Mouse (Mus musculus) Patski (cell line): ENCODE measurements around the gene Tbx22. TPM values are rescaled to one million over a fixed set of nuclear protein-coding genes. Genes with fewer than 3 reads are reported as not detected.

Experiments used
- ATAC-seq: fragments of 100-300 bp; one replicate; pipeline ENCODE4 v1.8.0; 2021
- CTCF ChIA-PET: fragments of 350-600 bp; sonication (Branson Sonifier 250); formaldehyde crosslinking; loops from one replicate; lab custom pipeline; 2022; ENCODE audit warnings: inconsistent platforms; lab: Charles Lee
- POLR2A ChIA-PET: fragments of 350-600 bp; sonication (Branson Sonifier 250); formaldehyde crosslinking; loops from one replicate; lab custom pipeline; 2022; ENCODE audit warnings: antibody characterized with exemption, inconsistent platforms; lab: Charles Lee
- DNase-seq: peaks from one replicate; pipeline ENCODE4 v3.0.0-alpha.2; 2011; ENCODE audit warnings: low read depth, low spot score
- H3K27me3 ChIP-seq: fragments of 371-371 bp; one replicate; pipeline ENCODE4 v1.5.1; 2021
- CTCF ChIP-seq: fragments of 100-300 bp; IDR thresholded peaks from one replicate; pipeline ENCODE4 v1.5.1; 2021
- in situ Hi-C: fragments of 300-500 bp; cut with MboI; formaldehyde crosslinking; loops from 3 replicates; pipeline ENCODE4 v1.11.1; 2018; ENCODE audit warnings: low pct_unique_long_range_greater_than_20kb, mixed read lengths
- polyA plus RNA-seq: library from polyadenylated mRNA; unstranded; gene quantifications from one replicate; pipeline ENCODE4 v1.2.3, GENCODE M21; 2021

Tbx22 gene
- not detected for polyA plus RNA-seq

DNA sequence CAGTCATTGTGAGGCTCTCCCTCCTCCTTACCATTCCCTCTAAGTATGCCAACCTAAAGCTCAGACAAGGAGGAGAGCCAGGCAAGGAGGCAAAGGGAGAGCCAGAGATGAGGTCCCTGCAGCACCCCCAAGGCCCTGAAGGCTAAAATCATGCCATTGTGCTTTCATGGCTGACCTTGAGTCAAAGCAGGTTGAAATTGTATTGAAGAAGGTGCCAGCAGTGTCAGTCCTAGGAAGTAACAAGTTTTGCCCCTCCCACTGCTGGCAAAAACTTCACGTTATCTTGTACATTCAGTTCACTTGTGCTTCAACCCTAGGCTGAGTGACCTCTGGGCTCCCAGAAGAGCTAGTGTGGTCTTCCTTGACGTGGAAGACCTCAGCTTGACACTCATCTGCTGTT is at the start of gene Tbx22:
Gene Tbx22, plus strand, starts transcription at position 301 of the 400 bp plus-strand sequence.
- in situ Hi-C loops: no loop called here

GRCm38 (mm10) chrX:107668677-107669076 is 913 bp downstream of the Tbx22 start:
- DNase-seq: no peak
- CTCF ChIA-PET: no interaction called here
- peaks cover 42% of the 10 kb centered on the region for H3K27me3 ChIP-seq
- no peak for TF ChIP-seq CTCF
- no peak for ATAC-seq
- in situ Hi-C loops: no loop called here
- POLR2A ChIA-PET: no interaction called here

More for the DNA sequence above, at the start of gene Tbx22:
- ChIA-PET CTCF (no interaction called here), POLR2A (no interaction called here)
- no peak for TF ChIP-seq CTCF
- ATAC-seq: no peak
- DNase-seq: no peak
- H3K27me3 ChIP-seq: peaks cover 40% of the 10 kb centered on the region

DNA sequence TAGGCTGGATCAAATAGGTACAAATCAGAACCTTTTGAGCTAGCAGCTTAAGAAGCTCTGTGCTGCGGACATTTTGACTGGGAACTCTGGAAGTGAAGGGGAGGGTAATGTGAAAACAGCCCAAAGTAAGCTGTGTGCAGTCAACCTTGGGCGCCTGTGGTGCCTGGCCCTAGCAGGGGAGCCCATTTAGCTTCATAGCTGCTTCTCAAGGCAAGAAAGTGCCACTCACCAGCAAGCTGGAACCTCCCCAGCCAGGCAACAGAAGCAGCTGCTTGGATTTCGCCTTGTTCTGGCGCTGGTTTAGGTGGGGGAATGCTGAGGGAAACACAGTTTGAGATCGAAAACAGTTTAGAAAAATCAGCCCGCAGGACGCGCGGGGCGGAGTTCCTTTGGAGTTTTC is 11.4 kb downstream of the Tbx22 start:
- peaks cover 67% of the 10 kb centered on the region for H3K27me3 ChIP-seq
- in situ Hi-C loops: no loop called here
- no peak for ATAC-seq
- CTCF ChIA-PET: no interaction called here
- DNase-seq: no peak
- TF ChIP-seq CTCF: no peak
- POLR2A ChIA-PET: interaction anchor here (0.5 kb wide), 1 partner anchor 1038 kb away, joined by 4 read pairs; no protein-coding TSS in a partner anchor

GRCm38 (mm10) chrX:107708584-107708983 is 40.8 kb downstream of the Tbx22 start:
- no peak for TF ChIP-seq CTCF
- in situ Hi-C loops: no loop called here
- ChIA-PET POLR2A (no interaction called here), CTCF (no interaction called here)
- no peak for ATAC-seq
- DNase-seq: no peak
- peaks cover 47% of the 10 kb centered on the region for H3K27me3 ChIP-seq

DNA sequence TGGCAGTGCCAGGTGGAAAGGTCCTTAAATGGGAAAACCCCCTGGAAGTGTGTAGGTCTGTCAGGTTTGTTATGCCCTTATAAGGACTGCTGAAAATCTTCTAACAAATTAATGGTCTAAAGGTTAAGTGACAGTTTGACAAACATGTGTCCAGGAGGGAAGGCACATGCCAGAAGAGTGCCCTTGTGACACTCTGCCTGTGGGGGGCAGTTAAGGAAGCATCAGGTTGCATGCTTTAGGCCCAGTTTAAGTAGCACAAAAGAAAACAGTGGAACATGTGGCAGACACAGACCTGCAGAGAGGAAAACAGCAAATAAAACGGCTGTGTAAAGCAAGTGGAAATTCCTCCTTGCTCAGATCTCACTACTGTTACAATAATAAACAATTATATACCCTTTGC is 55.8 kb downstream of the Tbx22 start:
- in situ Hi-C loops: no loop called here
- no peak for ATAC-seq
- DNase-seq: no peak
- no peak for TF ChIP-seq CTCF
- CTCF ChIA-PET: no interaction called here
- POLR2A ChIA-PET: no interaction called here
- H3K27me3 ChIP-seq: peaks cover 50% of the 10 kb centered on the region

Other genes with a start within 250 kb of the Tbx22 start
- not detected for gene Tent5d, start 124.6 kb downstream of the Tbx22 start, polyA plus RNA-seq
- gene 2610002M06Rik, start 148.4 kb downstream of the Tbx22 start, polyA plus RNA-seq: 7.6 TPM